Mouse (Mus musculus) kidney, adult 2 months (tissue): ENCODE measurements around the gene Antxr1.

Experiments
- CTCF ChIP-seq: fragments of 200-500 bp; conservative IDR thresholded peaks from 2 replicates; pipeline ENCODE4 v1.5.1; 2011; ENCODE audit warnings: low read depth, mild to moderate bottlenecking, control low read depth, low read length, moderate library complexity, mixed read lengths; ENCODE audit not compliant: insufficient read depth, insufficient read length
- POLR2A ChIP-seq: fragments of 200-500 bp; IDR thresholded peaks from one replicate; pipeline ENCODE4 v1.6.1; 2011; ENCODE audit warnings: low read depth, low read length, control low read depth

DNA sequence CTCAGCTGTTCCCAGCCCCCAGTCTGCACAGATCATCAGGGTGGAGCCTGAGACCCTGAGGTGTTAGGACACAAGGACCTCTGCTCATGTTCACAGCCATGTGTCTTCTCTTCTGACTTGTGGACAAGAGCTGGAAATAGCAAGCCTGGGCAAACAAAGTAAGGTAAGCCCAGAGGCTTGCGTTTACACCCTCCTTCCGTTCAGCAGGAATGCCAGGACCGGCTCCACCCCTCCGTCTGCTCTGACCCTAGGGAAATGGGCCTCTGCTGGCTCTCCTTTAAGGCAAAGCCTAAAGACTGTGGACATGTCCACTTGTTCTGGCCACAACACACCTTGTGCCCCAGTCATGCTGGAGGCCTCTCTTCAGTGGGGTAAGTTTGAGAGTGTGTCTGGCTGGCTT is 215.6 kb downstream of the Antxr1 start:
- TF ChIP-seq CTCF, result no peak
- TF ChIP-seq POLR2A, result no peak
